Mouse (Mus musculus): Measurements from ENCODE around the gene Rps6.
A peak's percentile ranks its signal among the peaks of the same experiment; 100 is the strongest.

DNA sequence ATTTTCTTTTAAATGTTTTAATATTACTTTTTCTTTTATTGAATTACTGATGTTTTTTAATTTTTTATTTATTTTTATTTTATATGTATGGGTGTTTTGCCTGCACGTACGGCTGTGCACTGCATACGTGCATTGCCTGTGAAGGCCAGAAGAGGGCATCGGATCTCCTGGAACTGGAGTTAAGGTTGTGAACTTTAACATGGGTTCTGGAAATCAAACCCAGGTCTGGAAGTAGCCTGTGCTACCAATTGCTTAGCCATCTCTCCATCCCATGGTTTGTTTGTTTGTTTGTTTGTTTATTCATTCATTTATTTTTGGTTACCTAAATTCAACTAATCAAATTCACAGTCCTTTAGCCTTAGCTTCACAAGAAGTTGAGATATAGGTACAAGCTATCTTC is 27.7 kb upstream of the Rps6 start:
- peak; percentile 11; the same call in 1 of the 2 replicates for TF ChIP-seq CTCF (IDR thresholded peaks at IDR 0.05; ENCODE audit: control insufficient read depth, insufficient read depth, insufficient replicate concordance, low read depth, low read length)
- TF ChIP-seq POLR2A (IDR thresholded peaks at IDR 0.05; ENCODE audit: control insufficient read depth, low read depth, low read length): no peak

All from testis, adult 2 months (tissue).